Mouse (Mus musculus) megakaryocyte, embryonic 14.5 days (primary cell): ENCODE measurements around the gene Rdh16f1.

ENCODE experiments used
- FLI1 ChIP-seq: IDR thresholded peaks from 2 replicates; pipeline ENCODE4 v1.6.1; 2012; ENCODE audit warnings: low read length, inconsistent platforms, mixed read lengths
- GATA1 ChIP-seq: IDR thresholded peaks from 3 replicates; pipeline ENCODE4 v1.6.1; 2012; ENCODE audit warnings: mixed read lengths, low read length, inconsistent platforms, borderline replicate concordance

GRCm38 (mm10) chr10:127776011-127776410 is 16.4 kb downstream of the Rdh16f1 start, which contains the start of gene Rdh9:
- TF ChIP-seq GATA1 (no peak), FLI1 (no peak)
